Mouse (Mus musculus) myocyte (in vitro differentiated cells): Measurements from ENCODE around the gene Stk16.
A peak's percentile ranks its signal among the peaks of the same experiment; 100 is the strongest.

Experiments
- CEBPB ChIP-seq: IDR thresholded peaks from 2 replicates; pipeline ENCODE4 v1.6.1; 2011; ENCODE audit warnings: mild to moderate bottlenecking, moderate library complexity; ENCODE audit not compliant: poor library complexity, insufficient read depth, severe bottlenecking
- E2F4 ChIP-seq: IDR thresholded peaks from one replicate; pipeline ENCODE4 v1.6.1; 2011; ENCODE audit warnings: mild to moderate bottlenecking, control low read depth, moderate library complexity; ENCODE audit not compliant: insufficient read depth
- MAX ChIP-seq: IDR thresholded peaks from one replicate; pipeline ENCODE4 v1.6.1; 2011; ENCODE audit warnings: low read depth, mild to moderate bottlenecking, control low read depth
- MYOD1 ChIP-seq, 3 experiments: IDR thresholded peaks; one replicate each; pipeline ENCODE4 v1.6.1; 2011; ENCODE audit warnings: control low read depth in 2 of 3, low read depth in 2 of 3, mild to moderate bottlenecking in 2 of 3, moderate library complexity in 1 of 3; ENCODE audit not compliant: insufficient read length in 2 of 3, control insufficient read depth in 1 of 3
- POLR2A ChIP-seq: IDR thresholded peaks from one replicate; pipeline ENCODE4 v1.6.1; 2011; ENCODE audit warnings: low read depth, mild to moderate bottlenecking, control low read depth, moderate library complexity; ENCODE audit not compliant: insufficient read length
- POLR2AphosphoS2 ChIP-seq: IDR thresholded peaks from one replicate; pipeline ENCODE4 v1.6.1; 2011; ENCODE audit warnings: low read depth, control low read depth; ENCODE audit not compliant: insufficient read length
- REST ChIP-seq: IDR thresholded peaks from one replicate; pipeline ENCODE4 v1.6.1; 2011; ENCODE audit warnings: mild to moderate bottlenecking, control low read depth, moderate library complexity; ENCODE audit not compliant: insufficient read depth, insufficient read length
- SRF ChIP-seq: IDR thresholded peaks from one replicate; pipeline ENCODE4 v1.6.1; 2011; ENCODE audit warnings: low read depth; ENCODE audit not compliant: control insufficient read depth, insufficient read length
- TCF12 ChIP-seq: IDR thresholded peaks from one replicate; pipeline ENCODE4 v1.6.1; 2011; ENCODE audit warnings: mild to moderate bottlenecking, control low read depth; ENCODE audit not compliant: poor library complexity, insufficient read depth, severe bottlenecking
- TCF3 ChIP-seq: IDR thresholded peaks from one replicate; pipeline ENCODE4 v1.6.1; 2011; ENCODE audit warnings: low read depth, control low read depth; ENCODE audit not compliant: insufficient read length
- USF1 ChIP-seq: IDR thresholded peaks from one replicate; pipeline ENCODE4 v1.6.1; 2011; ENCODE audit warnings: low read depth, mild to moderate bottlenecking, control low read depth, moderate library complexity

GRCm38 (mm10) chr1:75251112-75251970, 40.7 kb downstream of the Stk16 start:
- no peak for TF ChIP-seq CEBPB
- TF ChIP-seq POLR2A = no peak
- no peak for TF ChIP-seq USF1
- TF ChIP-seq REST = no peak
- TF ChIP-seq SRF = no peak
- TF ChIP-seq MAX = no peak
- peak in 2 of 3 experiments; percentile 8 to 34 for TF ChIP-seq MYOD1 (IDR thresholded peaks at IDR 0.05; ENCODE audit: control insufficient read depth in 1 of 3, insufficient read length in 2 of 3, low read depth in 2 of 3)
- no peak for TF ChIP-seq TCF12
- TF ChIP-seq E2F4 = no peak
- no peak for TF ChIP-seq TCF3
- no peak for TF ChIP-seq POLR2AphosphoS2
